Mouse (Mus musculus) myocyte (in vitro differentiated cells): Measurements from ENCODE around the gene Smpd4. TPM values are rescaled to one million over a fixed set of nuclear protein-coding genes. Genes with fewer than 3 reads are reported as not detected.

ENCODE experiments used
- H3K27me3 ChIP-seq: one replicate; pipeline ENCODE4 v1.6.1; 2011; ENCODE audit not compliant: control insufficient read depth, insufficient read depth, insufficient read length
- H3K36me3 ChIP-seq: one replicate; pipeline ENCODE4 v1.6.1; 2011; ENCODE audit not compliant: control insufficient read depth, insufficient read depth
- H3K4me2 ChIP-seq: one replicate; pipeline ENCODE4 v1.6.1; 2011; ENCODE audit warnings: low read depth, control low read depth
- H3K4me3 ChIP-seq: one replicate; pipeline ENCODE4 v1.5.1; 2011; ENCODE audit warnings: mild to moderate bottlenecking, control low read depth, moderate library complexity
- H3K79me2 ChIP-seq: one replicate; pipeline ENCODE4 v1.6.1; 2011; ENCODE audit not compliant: control insufficient read depth, insufficient read depth
- H3ac ChIP-seq: one replicate; pipeline ENCODE4 v1.6.1; 2011; ENCODE audit not compliant: control insufficient read depth, insufficient read length
- CEBPB ChIP-seq: IDR thresholded peaks from 2 replicates; pipeline ENCODE4 v1.6.1; 2011; ENCODE audit warnings: mild to moderate bottlenecking, moderate library complexity; ENCODE audit not compliant: poor library complexity, insufficient read depth, severe bottlenecking
- E2F4 ChIP-seq: IDR thresholded peaks from one replicate; pipeline ENCODE4 v1.6.1; 2011; ENCODE audit warnings: mild to moderate bottlenecking, control low read depth, moderate library complexity; ENCODE audit not compliant: insufficient read depth
- MAX ChIP-seq: IDR thresholded peaks from one replicate; pipeline ENCODE4 v1.6.1; 2011; ENCODE audit warnings: low read depth, mild to moderate bottlenecking, control low read depth
- MYOD1 ChIP-seq, 3 experiments: IDR thresholded peaks; one replicate each; pipeline ENCODE4 v1.6.1; 2011; ENCODE audit warnings: control low read depth in 2 of 3, low read depth in 2 of 3, mild to moderate bottlenecking in 2 of 3, moderate library complexity in 1 of 3; ENCODE audit not compliant: insufficient read length in 2 of 3, control insufficient read depth in 1 of 3
- MYOG ChIP-seq, 3 experiments: IDR thresholded peaks; one replicate each; pipeline ENCODE4 v1.6.1; 2011; ENCODE audit warnings: control low read depth in 2 of 3, low read depth in 2 of 3, mild to moderate bottlenecking in 2 of 3; ENCODE audit not compliant: insufficient read length in 2 of 3, control insufficient read depth in 1 of 3, insufficient read depth in 1 of 3
- POLR2A ChIP-seq: IDR thresholded peaks from one replicate; pipeline ENCODE4 v1.6.1; 2011; ENCODE audit warnings: low read depth, mild to moderate bottlenecking, control low read depth, moderate library complexity; ENCODE audit not compliant: insufficient read length
- POLR2AphosphoS2 ChIP-seq: IDR thresholded peaks from one replicate; pipeline ENCODE4 v1.6.1; 2011; ENCODE audit warnings: low read depth, control low read depth; ENCODE audit not compliant: insufficient read length
- REST ChIP-seq: IDR thresholded peaks from one replicate; pipeline ENCODE4 v1.6.1; 2011; ENCODE audit warnings: mild to moderate bottlenecking, control low read depth, moderate library complexity; ENCODE audit not compliant: insufficient read depth, insufficient read length
- SRF ChIP-seq: IDR thresholded peaks from one replicate; pipeline ENCODE4 v1.6.1; 2011; ENCODE audit warnings: low read depth; ENCODE audit not compliant: control insufficient read depth, insufficient read length
- TCF12 ChIP-seq: IDR thresholded peaks from one replicate; pipeline ENCODE4 v1.6.1; 2011; ENCODE audit warnings: mild to moderate bottlenecking, control low read depth; ENCODE audit not compliant: poor library complexity, insufficient read depth, severe bottlenecking
- TCF3 ChIP-seq: IDR thresholded peaks from one replicate; pipeline ENCODE4 v1.6.1; 2011; ENCODE audit warnings: low read depth, control low read depth; ENCODE audit not compliant: insufficient read length
- USF1 ChIP-seq: IDR thresholded peaks from one replicate; pipeline ENCODE4 v1.6.1; 2011; ENCODE audit warnings: low read depth, mild to moderate bottlenecking, control low read depth, moderate library complexity
- polyA plus RNA-seq: library from polyadenylated mRNA; unstranded; fragments of >200 nt; fragmentation: generic; extraction: Trizol; gene quantifications from one replicate; pipeline ENCODE4 v1.2.1, GENCODE M21; 2012; ENCODE audit warnings: missing spikeins

The Smpd4 gene
- polyA plus RNA-seq, result 15.2 TPM

- H3K4me2 ChIP-seq, result peak within 1 kb of the TSS; percentile 93
- no peaks in the 10 kb centered on the region for H3K36me3 ChIP-seq
- TF ChIP-seq SRF (peak; percentile 71), E2F4 (peak; percentile 87), TCF12 (no peak), REST (no peak), MYOG (IDR thresholded peaks at IDR 0.05; ENCODE audit: control insufficient read depth in 1 of 3, insufficient read depth in 1 of 3, insufficient read length in 2 of 3, low read depth in 2 of 3) (no peak), MYOD1 (IDR thresholded peaks at IDR 0.05; ENCODE audit: control insufficient read depth in 1 of 3, insufficient read length in 2 of 3, low read depth in 2 of 3) (peak in 1 of 3 experiments; percentile 11)
- peak within 1 kb of the TSS; percentile 59 for H3K4me3 ChIP-seq
- H3ac ChIP-seq, result peak within 1 kb of the TSS; percentile 92
- no peaks in the 10 kb centered on the region for H3K27me3 ChIP-seq
- peaks cover 16% of the 10 kb centered on the region for H3K79me2 ChIP-seq
These were observed at the start of gene Smpd4 for GRCm38 (mm10) chr16:17619198-17620105. TSS of gene Smpd4 (plus strand) at chr16:17619354.

- Histone ChIP-seq H3K36me3 (no peaks in the 10 kb centered on the region), H3K4me3 (no peak overlapping the region), H3K4me2 (peak overlapping the region; percentile 78), H3K79me2 (no peaks in the 10 kb centered on the region), H3ac (no peak overlapping the region), H3K27me3 (peaks cover 8% of the 10 kb centered on the region)
- TF ChIP-seq TCF3 (no peak), MYOG (IDR thresholded peaks at IDR 0.05; ENCODE audit: control insufficient read depth in 1 of 3, insufficient read depth in 1 of 3, insufficient read length in 2 of 3, low read depth in 2 of 3) (peak in 1 of 3 experiments; percentile 46), SRF (no peak), REST (no peak), CEBPB (no peak), TCF12 (no peak), USF1 (no peak), MAX (no peak), MYOD1 (IDR thresholded peaks at IDR 0.05; ENCODE audit: control insufficient read depth in 1 of 3, insufficient read length in 2 of 3, low read depth in 2 of 3) (peak in 2 of 3 experiments; percentile 13 to 42), POLR2AphosphoS2 (no peak), POLR2A (no peak)
These were observed 43.0 kb upstream of the Smpd4 start for GRCm38 (mm10) chr16:17575870-17576824.

GRCm38 (mm10) chr16:17576825-17577215, 42.3 kb upstream of the Smpd4 start:
- no peak overlapping the region for H3ac ChIP-seq
- TF ChIP-seq POLR2AphosphoS2 (no peak), SRF (no peak)
- peak overlapping the region; percentile 78 for H3K4me2 ChIP-seq
- H3K4me3 ChIP-seq, result no peak overlapping the region
- H3K79me2 ChIP-seq, result no peaks in the 10 kb centered on the region
- peaks cover 8% of the 10 kb centered on the region for H3K27me3 ChIP-seq
- H3K36me3 ChIP-seq, result no peaks in the 10 kb centered on the region

GRCm38 (mm10) chr16:17583064-17583463, 36.1 kb upstream of the Smpd4 start, which contains the start of gene Slc7a4:
TSS of gene Slc7a4 (minus strand) at chr16:17583214.
- TF ChIP-seq TCF12, result no peak
- TF ChIP-seq POLR2A, result no peak
- no peak for TF ChIP-seq TCF3
- Histone ChIP-seq H3ac (no peak within 1 kb of the TSS), H3K4me3 (no peak within 1 kb of the TSS), H3K79me2 (no peaks in the 10 kb centered on the region), H3K36me3 (no peaks in the 10 kb centered on the region), H3K4me2 (no peak within 1 kb of the TSS), H3K27me3 (no peaks in the 10 kb centered on the region)

- Histone ChIP-seq H3K4me3 (no peak overlapping the region), H3K27me3 (no peaks in the 10 kb centered on the region), H3K4me2 (no peak overlapping the region), H3K79me2 (no peaks in the 10 kb centered on the region), H3ac (no peak overlapping the region), H3K36me3 (no peaks in the 10 kb centered on the region)
- no peak for TF ChIP-seq POLR2A
- TF ChIP-seq REST, result no peak
- no peak for TF ChIP-seq MAX
- TF ChIP-seq MYOD1 (IDR thresholded peaks at IDR 0.05; ENCODE audit: control insufficient read depth in 1 of 3, insufficient read length in 2 of 3, low read depth in 2 of 3), result no peak
- no peak for TF ChIP-seq POLR2AphosphoS2
- no peak for TF ChIP-seq CEBPB
- no peak for TF ChIP-seq TCF3
- TF ChIP-seq SRF, result no peak
- TF ChIP-seq USF1, result no peak
These were observed 34.6 kb upstream of the Smpd4 start for GRCm38 (mm10) chr16:17584555-17584954.
